Mouse (Mus musculus): Measurements from ENCODE around the gene Itgae.
"Not testable (repeated sequence)": the region's sequence is repeated elsewhere in the genome, so short reads cannot be mapped to it uniquely, and the experiment has no call there.

The Itgae gene

GRCm38 (mm10) chr11:73094231-73094995 is 4.0 kb downstream of the Itgae start:
- DNase-seq, result peak in 1 of 2 experiments; percentile 33

GRCm38 (mm10) chr11:73098860-73099259 is 8.5 kb downstream of the Itgae start:
- no peak for DNase-seq

- DNase-seq, result no peak
These were observed 9.8 kb downstream of the Itgae start for GRCm38 (mm10) chr11:73099976-73100750.

- no peak for DNase-seq
These were observed 10.9 kb downstream of the Itgae start for GRCm38 (mm10) chr11:73101308-73101707.

GRCm38 (mm10) chr11:73105246-73105645 is 14.9 kb downstream of the Itgae start:
- no peak for DNase-seq

- DNase-seq, result not testable (repeated sequence)
These were observed 17.0 kb downstream of the Itgae start for GRCm38 (mm10) chr11:73107358-73107757.

GRCm38 (mm10) chr11:73108195-73108897 is 18.0 kb downstream of the Itgae start:
- peak in 1 of 2 experiments; percentile 44 for DNase-seq

- no peak for DNase-seq
These were observed 18.7 kb downstream of the Itgae start for GRCm38 (mm10) chr11:73108898-73109625.

GRCm38 (mm10) chr11:73109941-73110340 is 19.6 kb downstream of the Itgae start:
- no peak for DNase-seq

- no peak for DNase-seq
These were observed 21.0 kb downstream of the Itgae start for GRCm38 (mm10) chr11:73111414-73111813.

- no peak for DNase-seq
These were observed 36.1 kb downstream of the Itgae start for GRCm38 (mm10) chr11:73126495-73126894.

- DNase-seq, result peak in 1 of 2 experiments; percentile 22
These were observed 40.6 kb downstream of the Itgae start for GRCm38 (mm10) chr11:73131020-73131419.

GRCm38 (mm10) chr11:73132999-73133398 is 42.6 kb downstream of the Itgae start:
- DNase-seq, result no peak

- no peak for DNase-seq
These were observed 43.8 kb downstream of the Itgae start for GRCm38 (mm10) chr11:73134222-73134621.

- no peak for DNase-seq
These were observed 46.2 kb downstream of the Itgae start for GRCm38 (mm10) chr11:73136587-73136986.

- DNase-seq, result no peak
These were observed 46.7 kb downstream of the Itgae start for GRCm38 (mm10) chr11:73137116-73137515.

GRCm38 (mm10) chr11:73137591-73138501 is 47.5 kb downstream of the Itgae start, which contains the start of gene Haspin:
Gene Haspin, minus strand, starts transcription at chr11:73138294.
- DNase-seq, result peak; percentile 82 to 83

GRCm38 (mm10) chr11:73144261-73144681 is 53.9 kb downstream of the Itgae start:
- no peak for DNase-seq

- no peak for DNase-seq
These were observed 55.9 kb downstream of the Itgae start for GRCm38 (mm10) chr11:73146026-73146974.

- DNase-seq, result no peak
These were observed 56.6 kb downstream of the Itgae start for GRCm38 (mm10) chr11:73146975-73147365.

Measured in thymus, adult 18-20 months (tissue).